30 mouse cellular contexts compared by ENCODE assay signal in genomic region chr8:66342928-66343327, GRCm38 (mm10).
DNase-seq lines count a peak whose midpoint lies in the region; ATAC-seq and TF ChIP-seq lines count a peak whose summit lies in the region.
"Had no signal": no experiment of that assay in that cellular context is flagged by ENCODE, and none has a peak within 500 bp of the region (broad histone marks: within the 10 kb centered on the region; RNA-seq: fewer than 3 reads in every experiment).

No protein-coding gene starts in this region.

- no peak for TF ChIP-seq EP300 in lung, postnatal 0 days (IDR thresholded peaks at IDR 0.05)

- ATAC-seq in lung, postnatal 0 days: no peak
- peak; percentile 97 for ATAC-seq in granulocyte monocyte progenitor cell, adult 5-6 weeks (replicated peaks; ENCODE audit: poor library complexity, severe bottlenecking)
- ATAC-seq in monocyte, adult 5-6 weeks (replicated peaks; ENCODE audit: insufficient number of reproducible peaks, low FRiP score, low TSS enrichment, poor library complexity, severe bottlenecking): peak; percentile 94
- ATAC-seq: CD4-positive, CD25-positive, alpha-beta regulatory T cell, adult 4 months; forebrain, embryonic 16.5 days; hindbrain, embryonic 16.5 days had no signal

- no peak for TF ChIP-seq POLR2A in lung, adult 2 months (IDR thresholded peaks at IDR 0.05; ENCODE audit: borderline replicate concordance, extremely low read depth, low read depth, low read length)

- no peak overlapping the region for H3K4me2 ChIP-seq in lung, postnatal 0 days (replicated peaks; ENCODE audit: low read depth, low read length)
- H3K4me2 ChIP-seq: embryonic facial prominence, embryonic 13.5 days; forebrain, embryonic 12.5 days; heart, embryonic 12.5 days; heart, embryonic 15.5 days; hindbrain, embryonic 13.5 days had no signal

- DNase-seq in lung, postnatal 0 days (ENCODE audit: low spot score): peak; percentile 19
- DNase-seq in lung, adult 2 months: no peak
- DNase-seq in 416B (ENCODE audit: low read depth): peak; percentile 39
- no peak for DNase-seq in left cerebral cortex, postnatal 10 days (ENCODE audit: extremely low spot score in 1 of 2, low spot score in 2 of 2)
- no peak for DNase-seq in spleen, adult 18-20 months
- DNase-seq: adrenal gland, adult 2 months; adrenal gland, postnatal 14 days; cerebellum, adult 11 months; cerebellum, adult 2 months; cerebellum, adult 9-11 months; cerebellum, postnatal 25 days; embryo, embryonic 11 days; gastrocnemius, postnatal 10 days; gastrocnemius, postnatal 36 days; heart, adult 18-20 months; heart, postnatal 10 days; heart, postnatal 36 days had no signal

- no peak overlapping the region for H3K27ac ChIP-seq in lung, postnatal 0 days (ENCODE audit: low read length)
- H3K27ac ChIP-seq: embryonic facial prominence, embryonic 10.5 days; embryonic facial prominence, embryonic 13.5 days; forebrain, embryonic 12.5 days; heart, embryonic 15.5 days; hindbrain, embryonic 10.5 days; hindbrain, embryonic 13.5 days had no signal

- no peak overlapping the region for H3K4me3 ChIP-seq in lung, postnatal 0 days (ENCODE audit: low read depth, low read length)
- no peak overlapping the region for H3K4me3 ChIP-seq in lung, adult 2 months (replicated peaks; ENCODE audit: extremely low read depth, low read depth, low read length)
- H3K4me3 ChIP-seq: embryonic facial prominence, embryonic 10.5 days; embryonic facial prominence, embryonic 13.5 days; erythroblast, embryonic 14.5 days; forebrain, embryonic 12.5 days; heart, embryonic 12.5 days; heart, embryonic 15.5 days; hindbrain, embryonic 10.5 days; hindbrain, embryonic 13.5 days had no signal

- no peaks in the 10 kb centered on the region for H3K9me3 ChIP-seq in lung, postnatal 0 days (ENCODE audit: low read length)
- H3K9me3 ChIP-seq: embryonic facial prominence, embryonic 10.5 days; embryonic facial prominence, embryonic 13.5 days; forebrain, embryonic 12.5 days; heart, embryonic 12.5 days; heart, embryonic 15.5 days; hindbrain, embryonic 10.5 days; hindbrain, embryonic 13.5 days had no signal

- intact Hi-C loops in left cerebral cortex, postnatal 10 days (cut with DNase I): no loop called here

- no peaks in the 10 kb centered on the region for H3K36me3 ChIP-seq in lung, postnatal 0 days (ENCODE audit: insufficient read depth, low read length)
- H3K36me3 ChIP-seq: embryonic facial prominence, embryonic 10.5 days; embryonic facial prominence, embryonic 13.5 days; forebrain, embryonic 12.5 days; heart, embryonic 12.5 days; heart, embryonic 15.5 days; hindbrain, embryonic 10.5 days; hindbrain, embryonic 13.5 days had no signal

- H3K4me1 ChIP-seq in lung, postnatal 0 days (ENCODE audit: insufficient read depth, low read depth, low read length): no peaks in the 10 kb centered on the region
- no peaks in the 10 kb centered on the region for H3K4me1 ChIP-seq in lung, adult 2 months (ENCODE audit: control insufficient read depth, insufficient read depth, low read length)
- H3K4me1 ChIP-seq: embryonic facial prominence, embryonic 10.5 days; embryonic facial prominence, embryonic 13.5 days; forebrain, embryonic 12.5 days; heart, embryonic 12.5 days; heart, embryonic 15.5 days; hindbrain, embryonic 10.5 days; hindbrain, embryonic 13.5 days had no signal

- no peak for TF ChIP-seq CTCF in lung, postnatal 0 days (IDR thresholded peaks at IDR 0.05)
- no peak for TF ChIP-seq CTCF in lung, adult 2 months (IDR thresholded peaks at IDR 0.05; ENCODE audit: insufficient read depth, low read length)

- no peaks in the 10 kb centered on the region for H3K27me3 ChIP-seq in lung, postnatal 0 days (replicated peaks; ENCODE audit: insufficient read depth, low read length)
- H3K27me3 ChIP-seq: embryonic facial prominence, embryonic 13.5 days; forebrain, embryonic 12.5 days; heart, embryonic 12.5 days; heart, embryonic 15.5 days; hindbrain, embryonic 13.5 days had no signal

- H3K9ac ChIP-seq in lung, postnatal 0 days (replicated peaks; ENCODE audit: low read depth): no peak overlapping the region
- H3K9ac ChIP-seq: embryonic facial prominence, embryonic 13.5 days; forebrain, embryonic 12.5 days; heart, embryonic 12.5 days; heart, embryonic 15.5 days; hindbrain, embryonic 13.5 days had no signal

- WGBS in lung, postnatal 0 days: 71% methylated on average over 1 of the region's 1 CpGs
- 59% methylated on average over 1 of the region's 1 CpGs for WGBS in lung, adult 2 months

Comparison
In these comparisons a context has a peak if more than half of its experiments do, and no peak if none do; other contexts are left out.
1. DNase-seq: peak in lung, postnatal 0 days (single experiment) and 416B (single experiment); none in lung, adult 2 months (single experiment), left cerebral cortex, postnatal 10 days (0 of 2) and spleen, adult 18-20 months (0 of 2).